Mouse (Mus musculus) limb, embryonic 15.5 days (tissue): Measurements from ENCODE around the gene Ccdc36. TPM values are rescaled to one million over a fixed set of nuclear protein-coding genes. Genes with fewer than 3 reads are reported as not detected.

Source experiments
- ATAC-seq: fragments of 200-750 bp; cut with Nextera tagmentation; 2 replicates; pipeline ENCODE4 v1.8.0; 2017; ENCODE audit warnings: low read depth, moderate TSS enrichment; ENCODE audit not compliant: insufficient number of reproducible peaks, low FRiP score, low TSS enrichment
- H3K27ac ChIP-seq: fragments of 300-500 bp; sonication (generic); 2 replicates; pipeline ENCODE4 v1.5.1; 2015; ENCODE audit warnings: moderate library complexity, mild to moderate bottlenecking, inconsistent platforms
- H3K27me3 ChIP-seq: fragments of 300-500 bp; sonication (generic); 2 replicates; pipeline ENCODE4 v1.6.1; 2015; ENCODE audit warnings: inconsistent platforms
- H3K36me3 ChIP-seq: fragments of 300-500 bp; sonication (generic); 2 replicates; pipeline ENCODE4 v1.6.1; 2015; ENCODE audit warnings: inconsistent platforms
- H3K4me1 ChIP-seq: fragments of 300-500 bp; sonication (generic); 2 replicates; pipeline ENCODE4 v1.6.1; 2015; ENCODE audit warnings: inconsistent platforms
- H3K4me2 ChIP-seq: fragments of 300-500 bp; sonication (generic); 2 replicates; pipeline ENCODE4 v1.6.1; 2015; ENCODE audit warnings: mild to moderate bottlenecking, inconsistent platforms
- H3K4me3 ChIP-seq: fragments of 300-500 bp; sonication (generic); 2 replicates; pipeline ENCODE4 v1.5.1; 2015; ENCODE audit warnings: mild to moderate bottlenecking, inconsistent platforms
- H3K9ac ChIP-seq: fragments of 300-500 bp; sonication (generic); 2 replicates; pipeline ENCODE4 v1.6.1; 2015; ENCODE audit warnings: inconsistent platforms
- H3K9me3 ChIP-seq: fragments of 300-500 bp; sonication (generic); 2 replicates; pipeline ENCODE4 v1.6.1; 2016; ENCODE audit warnings: inconsistent platforms
- WGBS: fragments of 180-500 bp; shearing (Covaris S2); methylation state at CpG from one replicate; pipeline ENCODE4 v1.1.7; 2015; 5-methylcytosine and 5-hydroxymethylcytosine counted together
- polyA plus RNA-seq: library from polyadenylated mRNA; unstranded; fragments of >200 nt; fragmentation: Nextera tagmentation; extraction: Ambion mirVana; gene quantifications from 2 replicates; pipeline ENCODE4 v1.2.1, GENCODE M21; 2015

Ccdc36 gene
- polyA plus RNA-seq, 1 experiment from 2014 or later = 1.2 TPM

DNA sequence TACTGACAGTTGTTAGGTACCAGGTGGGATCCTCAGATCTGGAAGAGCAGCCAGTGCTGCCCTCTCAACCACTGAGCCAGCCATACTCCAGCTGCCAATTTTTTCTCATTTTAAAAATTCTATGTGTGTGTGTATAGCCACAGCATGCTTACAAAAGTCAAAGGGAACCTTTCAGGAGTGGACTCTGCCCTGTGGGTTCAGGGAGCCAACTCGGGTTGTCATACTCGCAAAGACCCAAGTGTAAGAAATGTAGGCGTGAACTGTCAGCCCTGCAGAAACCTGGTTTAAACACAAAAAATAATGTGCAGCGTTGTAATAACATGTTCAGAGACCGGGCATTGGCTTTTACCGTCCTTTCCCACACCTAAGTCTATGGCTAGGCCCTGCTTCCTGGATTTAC is 34.1 kb downstream of the Ccdc36 start:
- H3K36me3 ChIP-seq = peaks cover 47% of the 10 kb centered on the region
- 95% methylated on average over 6 of the region's 6 CpGs for WGBS

DNA sequence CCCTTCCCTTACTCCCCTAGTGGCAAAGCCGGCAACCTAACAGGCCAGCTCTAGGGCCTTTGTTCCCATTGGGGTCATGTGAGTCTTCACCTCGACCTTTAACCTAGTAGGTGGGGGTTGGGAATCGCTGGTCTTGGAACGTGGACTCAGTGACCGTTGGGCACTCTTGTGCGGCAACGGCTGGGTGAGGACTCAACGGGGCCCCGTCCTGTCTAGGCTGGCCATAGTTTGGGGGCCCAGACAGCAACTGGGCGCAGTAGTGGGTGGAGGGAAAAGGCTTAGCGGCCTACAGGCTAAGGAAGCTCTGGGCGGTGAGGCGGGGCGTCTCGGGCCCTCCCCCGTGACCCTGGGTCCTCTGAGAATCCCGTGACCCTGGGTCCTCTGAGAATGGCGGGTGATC is 35.6 kb downstream of the Ccdc36 start, which contains the start of gene 1700102P08Rik:
Gene 1700102P08Rik, plus strand, starts transcription at position 130 of the 400 bp plus-strand sequence.
- H3K36me3 ChIP-seq = peaks cover 62% of the 10 kb centered on the region

More for the DNA sequence above, 34.1 kb downstream of the Ccdc36 start:
- Histone ChIP-seq H3K4me2 (no peak overlapping the region), H3K9me3 (no peaks in the 10 kb centered on the region), H3K27ac (no peak overlapping the region), H3K4me3 (no peak overlapping the region), H3K9ac (no peak overlapping the region), H3K4me1 (no peaks in the 10 kb centered on the region), H3K27me3 (no peaks in the 10 kb centered on the region)
- no peak for ATAC-seq

DNA sequence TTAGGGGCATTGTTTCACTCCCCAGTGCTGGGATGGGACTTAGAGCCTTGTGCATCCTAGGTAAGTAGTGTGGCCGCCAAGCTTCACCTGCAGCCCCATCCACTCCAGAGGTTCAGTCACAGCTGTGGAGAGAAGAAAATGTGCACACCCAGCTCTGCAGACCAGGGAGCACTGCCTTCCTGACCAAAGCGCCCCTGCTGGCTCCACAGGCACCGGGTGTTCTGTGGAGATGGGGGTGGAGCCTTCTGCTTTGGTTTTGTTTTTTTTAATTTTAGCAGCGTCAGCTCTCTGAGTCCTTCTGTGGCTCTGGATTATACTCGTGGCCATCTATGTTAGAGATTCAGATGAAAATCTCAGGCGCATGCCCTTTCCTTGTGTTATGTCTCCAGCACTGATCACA is 39.1 kb downstream of the Ccdc36 start:
- 74% methylated on average over 6 of the region's 6 CpGs for WGBS
- Histone ChIP-seq H3K27ac (no peak overlapping the region), H3K36me3 (peaks cover 89% of the 10 kb centered on the region), H3K9me3 (no peaks in the 10 kb centered on the region), H3K27me3 (no peaks in the 10 kb centered on the region), H3K4me2 (no peak overlapping the region), H3K4me1 (no peaks in the 10 kb centered on the region), H3K4me3 (no peak overlapping the region), H3K9ac (no peak overlapping the region)
- ATAC-seq = no peak

More for the DNA sequence above, 35.6 kb downstream of the Ccdc36 start, which contains the start of gene 1700102P08Rik:
- Histone ChIP-seq H3K4me3 (no peak within 1 kb of the TSS), H3K27ac (no peak within 1 kb of the TSS), H3K27me3 (no peaks in the 10 kb centered on the region), H3K9me3 (no peaks in the 10 kb centered on the region), H3K4me2 (no peak within 1 kb of the TSS), H3K9ac (no peak within 1 kb of the TSS), H3K4me1 (no peaks in the 10 kb centered on the region)
- WGBS = 74% methylated on average over 18 of the region's 18 CpGs
- no peak for ATAC-seq

DNA sequence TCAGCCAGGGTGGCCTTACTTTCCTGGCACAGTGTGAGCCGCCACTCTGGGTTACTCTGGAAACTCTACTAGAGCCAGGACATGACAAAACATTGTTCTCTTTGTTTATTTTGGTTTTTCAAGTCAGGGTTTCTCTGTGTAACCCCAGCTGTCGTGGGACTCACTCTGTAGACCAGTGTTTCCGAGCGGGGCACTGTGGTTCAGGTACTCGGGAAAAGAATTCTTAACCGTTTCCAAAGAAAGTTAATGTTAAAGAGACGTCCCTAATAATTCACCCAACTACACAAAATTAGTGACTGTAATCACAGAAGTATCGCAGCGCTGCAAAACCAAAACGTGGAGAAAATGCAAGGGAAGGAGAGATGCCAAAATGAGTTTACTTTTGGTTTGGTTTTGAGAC is 39.7 kb downstream of the Ccdc36 start:
- 92% methylated on average over 10 of the region's 10 CpGs for WGBS
- Histone ChIP-seq H3K4me2 (no peak overlapping the region), H3K4me1 (no peaks in the 10 kb centered on the region), H3K4me3 (no peak overlapping the region), H3K27me3 (no peaks in the 10 kb centered on the region), H3K27ac (no peak overlapping the region), H3K9ac (no peak overlapping the region), H3K9me3 (no peaks in the 10 kb centered on the region), H3K36me3 (peaks cover 89% of the 10 kb centered on the region)
- no peak for ATAC-seq

DNA sequence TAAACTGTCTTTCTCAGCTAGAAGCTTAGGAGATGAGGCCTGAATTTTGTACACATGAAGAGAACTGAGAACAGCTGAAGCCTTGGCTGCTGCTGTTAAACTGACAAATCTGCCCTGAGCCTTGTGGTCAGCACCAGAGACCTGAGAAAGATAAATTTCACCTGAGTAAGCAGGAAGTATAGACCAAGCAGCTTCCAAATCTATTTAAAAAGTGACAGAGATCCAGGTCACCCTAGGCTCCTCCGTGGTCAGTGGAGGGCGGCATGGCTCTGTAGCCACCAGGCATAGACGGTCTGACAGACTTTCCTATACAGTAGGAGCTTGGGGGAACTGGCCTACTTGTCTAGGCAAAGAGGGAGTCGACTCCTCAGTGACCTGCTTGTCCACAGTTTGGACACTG is 41.5 kb downstream of the Ccdc36 start:
- WGBS = 81% methylated on average over 4 of the region's 4 CpGs
- Histone ChIP-seq H3K27ac (no peak overlapping the region), H3K4me1 (no peaks in the 10 kb centered on the region), H3K9me3 (no peaks in the 10 kb centered on the region), H3K4me3 (no peak overlapping the region), H3K4me2 (no peak overlapping the region), H3K36me3 (peaks cover 85% of the 10 kb centered on the region), H3K9ac (no peak overlapping the region), H3K27me3 (no peaks in the 10 kb centered on the region)
- no peak for ATAC-seq

DNA sequence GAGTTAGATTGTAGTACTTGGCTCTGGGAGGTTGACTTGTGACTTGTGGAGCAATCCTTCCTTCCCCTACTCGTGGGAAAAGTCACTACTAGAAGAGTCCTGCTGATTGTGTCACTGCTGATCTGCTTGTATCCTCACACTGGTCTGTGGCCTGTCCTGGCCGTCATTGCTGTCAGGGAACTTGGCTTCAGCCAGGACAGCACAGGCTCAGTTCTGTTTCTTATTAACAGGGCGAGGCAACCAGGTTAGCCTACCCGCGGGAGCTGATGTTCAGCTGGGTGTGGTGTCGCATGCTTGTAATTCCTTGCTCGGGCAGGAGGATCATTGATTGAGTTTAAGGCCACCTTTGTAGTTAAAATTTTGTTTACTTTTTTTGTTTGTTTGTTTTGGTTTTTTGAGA is 43.3 kb downstream of the Ccdc36 start:
- no peak overlapping the region for H3K4me3 ChIP-seq
- no peak overlapping the region for H3K27ac ChIP-seq
- ATAC-seq = no peak
- H3K9ac ChIP-seq = no peak overlapping the region
- H3K36me3 ChIP-seq = peaks cover 88% of the 10 kb centered on the region
- H3K4me2 ChIP-seq = no peak overlapping the region
- no peaks in the 10 kb centered on the region for H3K9me3 ChIP-seq
- H3K4me1 ChIP-seq = no peaks in the 10 kb centered on the region
- 61% methylated on average over 7 of the region's 7 CpGs for WGBS
- H3K27me3 ChIP-seq = no peaks in the 10 kb centered on the region

DNA sequence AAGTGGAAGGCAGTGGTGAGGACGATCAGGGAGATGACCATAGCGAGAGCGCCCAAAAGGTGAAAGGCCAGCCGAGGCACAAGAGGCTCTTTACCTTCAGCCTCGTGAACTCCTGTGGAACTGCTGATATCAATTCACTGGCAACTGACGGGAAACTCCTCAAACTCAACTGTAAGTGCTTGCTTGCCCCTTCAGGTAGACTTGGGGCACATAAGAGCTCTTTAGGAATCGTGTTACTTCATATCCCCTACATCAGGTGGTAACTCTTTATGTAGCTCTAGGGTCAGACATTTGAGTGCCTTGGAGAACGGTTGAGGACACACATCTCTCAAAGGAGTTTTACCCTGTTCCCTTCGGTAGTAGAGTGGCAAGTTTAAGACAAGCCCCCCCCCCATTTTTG is 46.9 kb downstream of the Ccdc36 start:
- H3K27me3 ChIP-seq = no peaks in the 10 kb centered on the region
- no peak for ATAC-seq
- peaks cover 87% of the 10 kb centered on the region for H3K36me3 ChIP-seq
- no peak overlapping the region for H3K9ac ChIP-seq
- no peak overlapping the region for H3K4me3 ChIP-seq
- 93% methylated on average over 9 of the region's 9 CpGs for WGBS
- no peak overlapping the region for H3K4me2 ChIP-seq
- H3K4me1 ChIP-seq = no peaks in the 10 kb centered on the region
- H3K9me3 ChIP-seq = no peaks in the 10 kb centered on the region
- no peak overlapping the region for H3K27ac ChIP-seq

DNA sequence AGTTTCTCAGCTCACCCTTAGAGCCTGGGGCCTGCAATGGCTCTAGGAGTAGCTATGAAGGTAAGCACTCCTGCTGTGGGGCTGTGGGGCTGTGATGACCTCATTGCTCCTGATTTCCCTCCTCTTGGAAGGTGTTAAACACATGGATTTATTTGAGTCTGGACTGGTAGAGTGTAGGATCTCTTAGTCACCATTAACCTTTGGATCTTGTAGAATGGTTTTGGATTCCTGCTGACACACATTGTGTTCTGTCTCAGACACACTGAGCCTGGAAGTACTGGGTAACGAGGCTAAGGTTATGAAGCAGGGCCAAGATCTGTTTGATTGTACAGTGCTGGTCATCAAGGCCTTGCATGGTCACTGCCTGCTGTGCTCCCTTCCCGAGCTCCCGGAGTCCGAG is 49.0 kb downstream of the Ccdc36 start:
- no peak overlapping the region for H3K4me3 ChIP-seq
- WGBS = 88% methylated on average over 4 of the region's 4 CpGs
- no peak overlapping the region for H3K4me2 ChIP-seq
- no peaks in the 10 kb centered on the region for H3K27me3 ChIP-seq
- H3K27ac ChIP-seq = no peak overlapping the region
- no peak overlapping the region for H3K9ac ChIP-seq
- no peaks in the 10 kb centered on the region for H3K4me1 ChIP-seq
- peaks cover 86% of the 10 kb centered on the region for H3K36me3 ChIP-seq
- H3K9me3 ChIP-seq = no peaks in the 10 kb centered on the region
- no peak for ATAC-seq

DNA sequence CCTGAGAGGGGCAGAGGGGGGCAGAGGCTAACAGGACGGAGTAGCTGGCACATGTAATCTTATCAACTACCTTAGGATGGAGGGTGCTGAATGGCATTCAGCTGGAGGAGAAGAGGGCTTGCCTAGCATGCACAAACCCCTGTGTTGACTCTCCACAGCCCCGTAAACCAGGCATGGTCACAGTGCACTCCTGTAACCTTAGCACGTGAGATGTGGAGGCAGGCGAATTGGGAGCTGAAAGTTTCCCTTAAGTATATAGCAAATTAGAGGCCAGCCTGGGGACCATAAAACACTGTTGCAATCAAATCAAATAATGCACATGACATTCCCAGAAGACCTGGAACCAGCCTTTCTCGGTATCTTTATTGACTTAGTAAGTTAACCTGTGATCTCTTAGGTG is 49.5 kb downstream of the Ccdc36 start:
- ATAC-seq = no peak
- Histone ChIP-seq H3K9ac (no peak overlapping the region), H3K36me3 (peaks cover 86% of the 10 kb centered on the region), H3K27me3 (no peaks in the 10 kb centered on the region), H3K27ac (no peak overlapping the region), H3K9me3 (no peaks in the 10 kb centered on the region), H3K4me3 (no peak overlapping the region), H3K4me1 (no peaks in the 10 kb centered on the region), H3K4me2 (no peak overlapping the region)
- WGBS = 80% methylated on average over 5 of the region's 5 CpGs

DNA sequence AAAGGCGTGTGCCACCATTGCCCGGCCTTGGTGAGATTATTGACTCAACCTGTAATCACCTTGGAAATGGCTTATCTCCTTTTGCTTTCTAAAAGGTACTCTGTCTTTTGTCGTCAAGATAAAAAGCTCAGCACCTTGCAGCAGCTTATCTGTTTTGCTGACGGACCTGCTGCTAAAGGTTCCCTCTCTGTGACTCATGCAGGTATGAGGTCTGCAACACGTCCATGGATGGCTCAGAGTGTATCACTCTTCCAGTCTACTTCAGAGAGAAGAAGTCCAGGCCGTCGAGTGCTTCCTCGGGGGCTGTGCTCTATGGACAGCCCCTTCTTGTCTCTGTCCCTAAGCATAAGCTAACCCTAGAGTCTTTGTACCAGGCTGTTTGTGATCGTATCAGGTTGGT is 50.0 kb downstream of the Ccdc36 start:
- ATAC-seq = no peak
- Histone ChIP-seq H3K27ac (no peak overlapping the region), H3K4me2 (no peak overlapping the region), H3K4me3 (no peak overlapping the region), H3K36me3 (peaks cover 86% of the 10 kb centered on the region), H3K9me3 (no peaks in the 10 kb centered on the region), H3K9ac (no peak overlapping the region), H3K4me1 (no peaks in the 10 kb centered on the region), H3K27me3 (no peaks in the 10 kb centered on the region)
- 93% methylated on average over 9 of the region's 9 CpGs for WGBS

Other genes starting within 250 kb of the Ccdc36 start
- gene Bsn, start 238.1 kb downstream of the Ccdc36 start, polyA plus RNA-seq = 0.76 and 0.82 TPM in 2 replicates
- gene Dag1, start 164.5 kb downstream of the Ccdc36 start, polyA plus RNA-seq = 86.6 and 107 TPM in 2 replicates
- 35.5 and 43.8 TPM in 2 replicates for gene Nicn1, start 138.1 kb downstream of the Ccdc36 start, polyA plus RNA-seq
- 8.3 and 9.5 TPM in 2 replicates for gene Amt, start 131.6 kb downstream of the Ccdc36 start, polyA plus RNA-seq
- gene Rhoa, start 122.4 kb downstream of the Ccdc36 start, polyA plus RNA-seq = 470 and 473 TPM in 2 replicates
- 44.3 and 47.6 TPM in 2 replicates for gene Tcta, start 122.3 kb downstream of the Ccdc36 start, polyA plus RNA-seq
- gene Gpx1, start 89.6 kb downstream of the Ccdc36 start, polyA plus RNA-seq = 621 and 657 TPM in 2 replicates
- gene Usp4, start 80.6 kb downstream of the Ccdc36 start, polyA plus RNA-seq = 99.6 and 108 TPM in 2 replicates
- gene 1700102P08Rik, start 35.7 kb downstream of the Ccdc36 start, polyA plus RNA-seq = 0.72 and 0.74 TPM in 2 replicates
- not detected in 2 replicates for gene BC048562, start 8.0 kb upstream of the Ccdc36 start, polyA plus RNA-seq
- 56.3 and 57.8 TPM in 2 replicates for gene Ccdc71, start 32.0 kb upstream of the Ccdc36 start, polyA plus RNA-seq
- 30.6 and 32.5 TPM in 2 replicates for gene Klhdc8b, start 33.1 kb upstream of the Ccdc36 start, polyA plus RNA-seq
- gene Lamb2, start 51.3 kb upstream of the Ccdc36 start, polyA plus RNA-seq = 78.4 and 79.9 TPM in 2 replicates
- 61.4 and 63.3 TPM in 2 replicates for gene Usp19, start 62.1 kb upstream of the Ccdc36 start, polyA plus RNA-seq
- 104 and 107 TPM in 2 replicates for gene Qars, start 79.2 kb upstream of the Ccdc36 start, polyA plus RNA-seq
- gene Qrich1, start 88.3 kb upstream of the Ccdc36 start, polyA plus RNA-seq = 112 TPM in 2 replicates
- 151 and 157 TPM in 2 replicates for gene Impdh2, start 131.8 kb upstream of the Ccdc36 start, polyA plus RNA-seq
- gene Ndufaf3, start 138.9 kb upstream of the Ccdc36 start, polyA plus RNA-seq = 33.6 and 40.4 TPM in 2 replicates
- 109 and 122 TPM in 2 replicates for gene Dalrd3, start 141.4 kb upstream of the Ccdc36 start, polyA plus RNA-seq
- gene Wdr6, start 150.3 kb upstream of the Ccdc36 start, polyA plus RNA-seq = 89.6 and 95.0 TPM in 2 replicates
- gene P4htm, start 169.2 kb upstream of the Ccdc36 start, polyA plus RNA-seq = 8.8 and 10.8 TPM in 2 replicates
- 43.8 and 44.4 TPM in 2 replicates for gene Arih2, start 220.9 kb upstream of the Ccdc36 start, polyA plus RNA-seq
- gene Slc25a20, start 233.6 kb upstream of the Ccdc36 start, polyA plus RNA-seq = 37.1 and 38.3 TPM in 2 replicates